ENCODE assay signal across 7 mouse cellular contexts in the genomic region with DNA sequence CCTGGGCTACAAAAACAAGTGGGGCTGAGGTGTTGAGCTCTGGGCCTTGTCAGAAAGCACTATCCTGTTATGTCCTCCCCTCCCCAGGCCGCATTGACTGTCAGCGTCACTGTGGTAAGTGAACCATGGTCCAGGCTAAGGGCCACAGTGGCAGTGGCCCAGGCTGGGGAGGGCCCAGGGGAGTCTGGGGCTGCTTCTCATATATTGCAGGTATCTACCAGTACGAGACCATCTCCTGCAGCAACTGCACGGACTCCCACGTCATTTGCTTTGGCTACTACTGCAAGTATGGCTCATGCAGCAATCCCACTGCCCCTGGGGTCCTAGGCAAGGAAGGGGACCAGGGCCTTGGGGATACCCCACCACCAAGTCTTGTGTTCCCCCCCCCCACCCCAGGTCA. TPM values are rescaled to one million over a fixed set of nuclear protein-coding genes. Genes with fewer than 3 reads are reported as not detected.
DNase-seq lines count a peak whose midpoint lies in the region; ATAC-seq and TF ChIP-seq lines count a peak whose summit lies in the region.

No protein-coding gene starts in this region.

- no peaks in the 10 kb centered on the region for H3K27me3 ChIP-seq in forebrain, embryonic 10.5 days (ENCODE audit: poor library complexity, severe bottlenecking)
- H3K27me3 ChIP-seq in intestine, embryonic 15.5 days (replicated peaks), result no peaks in the 10 kb centered on the region
- H3K27me3 ChIP-seq in neural tube, embryonic 12.5 days (replicated peaks), result no peaks in the 10 kb centered on the region

- peak overlapping the region; percentile 86 for H3K4me2 ChIP-seq in intestine, embryonic 15.5 days (replicated peaks)
- peak overlapping the region; percentile 83 for H3K4me2 ChIP-seq in neural tube, embryonic 12.5 days (replicated peaks)

- no peak for ATAC-seq in intestine, embryonic 15.5 days
- ATAC-seq in neural tube, embryonic 12.5 days (ENCODE audit: low FRiP score, low read depth), result no peak

- H3K36me3 ChIP-seq in forebrain, embryonic 10.5 days (replicated peaks), result peaks cover 44% of the 10 kb centered on the region
- H3K36me3 ChIP-seq in intestine, embryonic 15.5 days, result peaks cover 23% of the 10 kb centered on the region
- H3K36me3 ChIP-seq in neural tube, embryonic 12.5 days, result peaks cover 32% of the 10 kb centered on the region

- TF ChIP-seq CTCF in layer of hippocampus, adult 2 months (conservative IDR thresholded peaks at IDR 0.05), result no peak

- peak overlapping the region; percentile 40; the same call in 1 of the 2 replicates for H3K9ac ChIP-seq in intestine, embryonic 15.5 days
- peak overlapping the region; percentile 54; the same call in 1 of the 2 replicates for H3K9ac ChIP-seq in neural tube, embryonic 12.5 days

- 90% methylated on average over 5 of the region's 5 CpGs for WGBS in forebrain, embryonic 10.5 days
- 84% methylated on average over 5 of the region's 5 CpGs for WGBS in intestine, embryonic 15.5 days
- WGBS in neural tube, embryonic 12.5 days, result 85% methylated on average over 5 of the region's 5 CpGs

- peak overlapping the region; percentile 91 for H3K27ac ChIP-seq in layer of hippocampus, adult 2 months
- H3K27ac ChIP-seq in forebrain, embryonic 10.5 days, result peak overlapping the region; percentile 83; the same call in 1 of the 2 replicates
- peak overlapping the region; percentile 85; the same call in 1 of the 2 replicates for H3K27ac ChIP-seq in intestine, embryonic 15.5 days
- H3K27ac ChIP-seq in neural tube, embryonic 12.5 days, result no peak overlapping the region

- DNase-seq in layer of hippocampus, adult 2 months (ENCODE audit: low spot score in 2 of 2), result no peak
- DNase-seq in layer of hippocampus, adult 11-12 months (ENCODE audit: low spot score), result no peak
- DNase-seq in forebrain, embryonic 10.5 days (ENCODE audit: extremely low spot score, low spot score), result no peak
- DNase-seq in urinary bladder, adult 18-20 months (ENCODE audit: low spot score in 2 of 2), result no peak
- DNase-seq in gastrocnemius, postnatal 4 days (ENCODE audit: low spot score in 2 of 2), result no peak

- H3K4me1 ChIP-seq in forebrain, embryonic 10.5 days, result peaks cover 44% of the 10 kb centered on the region
- H3K4me1 ChIP-seq in intestine, embryonic 15.5 days (replicated peaks), result peaks cover 27% of the 10 kb centered on the region
- peaks cover 30% of the 10 kb centered on the region for H3K4me1 ChIP-seq in neural tube, embryonic 12.5 days

- H3K9me3 ChIP-seq in forebrain, embryonic 10.5 days, result no peaks in the 10 kb centered on the region
- H3K9me3 ChIP-seq in intestine, embryonic 15.5 days, result no peaks in the 10 kb centered on the region
- H3K9me3 ChIP-seq in neural tube, embryonic 12.5 days, result no peaks in the 10 kb centered on the region

- peak overlapping the region; percentile 81 for H3K4me3 ChIP-seq in layer of hippocampus, adult 2 months
- peak overlapping the region; percentile 64; the same call in 1 of the 2 replicates for H3K4me3 ChIP-seq in forebrain, embryonic 10.5 days
- peak overlapping the region; percentile 64 for H3K4me3 ChIP-seq in intestine, embryonic 15.5 days (replicated peaks)
- peak overlapping the region; percentile 67; the same call in 1 of the 2 replicates for H3K4me3 ChIP-seq in neural tube, embryonic 12.5 days

RNA-seq across cellular contexts. Expression of gene Izumo4, which starts 1.7 kb away (rescaled TPM):
- total RNA-seq in layer of hippocampus, adult 2 months (2021), result 10 to 100 TPM; 65.0 to 69.0 TPM
- 7.7 and 10.9 TPM in 2 replicates for polyA plus RNA-seq in forebrain, embryonic 10.5 days (2016; fragmentation: Nextera tagmentation; extraction: Ambion mirVana)
- polyA plus RNA-seq in intestine, embryonic 15.5 days (2015; fragmentation: Nextera tagmentation; extraction: Ambion mirVana), result 22.3 and 26.5 TPM in 2 replicates
- 28.6 and 29.3 TPM in 2 replicates for polyA plus RNA-seq in neural tube, embryonic 12.5 days (2016; fragmentation: Nextera tagmentation; extraction: Ambion mirVana)
- total RNA-seq in gastrocnemius, postnatal 4 days (2021), result 1 to 10 TPM; 8.3 to 8.4 TPM

RNA-seq across cellular contexts. Expression of gene Mob3a, which starts 1.9 kb away (rescaled TPM):
- 10 to 100 TPM; 10.6 to 16.5 TPM for total RNA-seq in layer of hippocampus, adult 2 months (2021)
- polyA plus RNA-seq in forebrain, embryonic 10.5 days (2016; fragmentation: Nextera tagmentation; extraction: Ambion mirVana), result 53.9 and 54.7 TPM in 2 replicates
- 40.4 and 43.0 TPM in 2 replicates for polyA plus RNA-seq in intestine, embryonic 15.5 days (2015; fragmentation: Nextera tagmentation; extraction: Ambion mirVana)
- polyA plus RNA-seq in neural tube, embryonic 12.5 days (2016; fragmentation: Nextera tagmentation; extraction: Ambion mirVana), result 59.4 and 61.5 TPM in 2 replicates
- 10 to 100 TPM; 24.0 to 25.4 TPM for total RNA-seq in gastrocnemius, postnatal 4 days (2021)

RNA-seq across cellular contexts. Expression of gene Mknk2, which starts 25.7 kb away (rescaled TPM):
- total RNA-seq in layer of hippocampus, adult 2 months (2021), result 10 to 100 TPM; 45.3 to 46.9 TPM
- 91.0 and 100 TPM in 2 replicates for polyA plus RNA-seq in forebrain, embryonic 10.5 days (2016; fragmentation: Nextera tagmentation; extraction: Ambion mirVana)
- 68.8 and 73.0 TPM in 2 replicates for polyA plus RNA-seq in intestine, embryonic 15.5 days (2015; fragmentation: Nextera tagmentation; extraction: Ambion mirVana)
- 86.5 and 88.5 TPM in 2 replicates for polyA plus RNA-seq in neural tube, embryonic 12.5 days (2016; fragmentation: Nextera tagmentation; extraction: Ambion mirVana)
- total RNA-seq in gastrocnemius, postnatal 4 days (2021), result 100 to 1,000 TPM; 170 to 176 TPM

RNA-seq across cellular contexts. Expression of gene Ap3d1, which starts 38.4 kb away (rescaled TPM):
- total RNA-seq in layer of hippocampus, adult 2 months (2021), result 100 to 1,000 TPM; 145 to 153 TPM
- 58.2 and 58.7 TPM in 2 replicates for polyA plus RNA-seq in forebrain, embryonic 10.5 days (2016; fragmentation: Nextera tagmentation; extraction: Ambion mirVana)
- polyA plus RNA-seq in intestine, embryonic 15.5 days (2015; fragmentation: Nextera tagmentation; extraction: Ambion mirVana), result 70.5 and 71.4 TPM in 2 replicates
- 93.9 and 95.1 TPM in 2 replicates for polyA plus RNA-seq in neural tube, embryonic 12.5 days (2016; fragmentation: Nextera tagmentation; extraction: Ambion mirVana)
- total RNA-seq in gastrocnemius, postnatal 4 days (2021), result 10 to 100 TPM; 52.1 to 58.7 TPM

RNA-seq across cellular contexts. Expression of gene Btbd2, which starts 46.8 kb away (rescaled TPM):
- 100 to 1,000 TPM; 102 to 105 TPM for total RNA-seq in layer of hippocampus, adult 2 months (2021)
- polyA plus RNA-seq in forebrain, embryonic 10.5 days (2016; fragmentation: Nextera tagmentation; extraction: Ambion mirVana), result 71.6 and 78.1 TPM in 2 replicates
- polyA plus RNA-seq in intestine, embryonic 15.5 days (2015; fragmentation: Nextera tagmentation; extraction: Ambion mirVana), result 54.9 and 62.4 TPM in 2 replicates
- polyA plus RNA-seq in neural tube, embryonic 12.5 days (2016; fragmentation: Nextera tagmentation; extraction: Ambion mirVana), result 92.8 and 100 TPM in 2 replicates
- 10 to 100 TPM; 50.7 to 50.8 TPM for total RNA-seq in gastrocnemius, postnatal 4 days (2021)
